Mouse (Mus musculus) gastrocnemius, adult 18-20 months (tissue): Measurements from ENCODE around the gene Fshb. TPM values are rescaled to one million over a fixed set of nuclear protein-coding genes. Genes with fewer than 3 reads are reported as not detected.

ENCODE experiments used
- DNase-seq: peaks from one replicate; pipeline ENCODE4 v3.0.0; 2021; ENCODE audit warnings: low spot score
- long read RNA-seq, 2 experiments: library from polyadenylated mRNA; stranded (forward); transcript quantifications; one replicate each; pipeline ENCODE4 v2.0.0; 2021
- total RNA-seq, 2 experiments: library from RNA; stranded (reverse); gene quantifications; 2 replicates each; pipeline ENCODE4 v1.2.3; 2021

Fshb gene
- not detected for total RNA-seq
- long read RNA-seq, experiment 1: 0 reads
- long read RNA-seq, experiment 2: 0 reads

GRCm38 (mm10) chr2:107059556-107059955, at the start of gene Fshb:
TSS of gene Fshb (minus strand) at chr2:107059656.
- DNase-seq: no peak

GRCm38 (mm10) chr2:107084256-107084655, 24.8 kb upstream of the Fshb start:
- DNase-seq: no peak

- DNase-seq: no peak
These were observed 23.8 kb upstream of the Fshb start for GRCm38 (mm10) chr2:107083071-107083885.

GRCm38 (mm10) chr2:107063260-107063659, 3.8 kb upstream of the Fshb start:
- no peak for DNase-seq

- DNase-seq: no peak
These were observed 13.5 kb downstream of the Fshb start for GRCm38 (mm10) chr2:107045955-107046354.

GRCm38 (mm10) chr2:107040816-107041215, 18.6 kb downstream of the Fshb start:
- DNase-seq: no peak

- DNase-seq: no peak
These were observed 23.5 kb downstream of the Fshb start for GRCm38 (mm10) chr2:107035980-107036379.

- DNase-seq: no peak
These were observed 34.8 kb downstream of the Fshb start for GRCm38 (mm10) chr2:107024694-107025093.

GRCm38 (mm10) chr2:107022713-107023112, 36.7 kb downstream of the Fshb start:
- DNase-seq: no peak

GRCm38 (mm10) chr2:107019331-107019730, 40.1 kb downstream of the Fshb start:
- DNase-seq: no peak

GRCm38 (mm10) chr2:107013161-107013560, 46.3 kb downstream of the Fshb start:
- DNase-seq: no peak

GRCm38 (mm10) chr2:107012318-107012717, 47.1 kb downstream of the Fshb start:
- no peak for DNase-seq

GRCm38 (mm10) chr2:107010160-107010559, 49.3 kb downstream of the Fshb start:
- DNase-seq: no peak

GRCm38 (mm10) chr2:107006378-107006777, 53.1 kb downstream of the Fshb start:
- DNase-seq: no peak

Other genes with a start within 250 kb of the Fshb start
- gene Arl14ep, start 85.2 kb downstream of the Fshb start, total RNA-seq: 1 to 10 TPM; 5.1 to 6.4 TPM
- gene Kcna4, start 231.0 kb upstream of the Fshb start, total RNA-seq: not detected